Comparison of ENCODE assay signal across 15 mouse cellular contexts in the genomic region with DNA sequence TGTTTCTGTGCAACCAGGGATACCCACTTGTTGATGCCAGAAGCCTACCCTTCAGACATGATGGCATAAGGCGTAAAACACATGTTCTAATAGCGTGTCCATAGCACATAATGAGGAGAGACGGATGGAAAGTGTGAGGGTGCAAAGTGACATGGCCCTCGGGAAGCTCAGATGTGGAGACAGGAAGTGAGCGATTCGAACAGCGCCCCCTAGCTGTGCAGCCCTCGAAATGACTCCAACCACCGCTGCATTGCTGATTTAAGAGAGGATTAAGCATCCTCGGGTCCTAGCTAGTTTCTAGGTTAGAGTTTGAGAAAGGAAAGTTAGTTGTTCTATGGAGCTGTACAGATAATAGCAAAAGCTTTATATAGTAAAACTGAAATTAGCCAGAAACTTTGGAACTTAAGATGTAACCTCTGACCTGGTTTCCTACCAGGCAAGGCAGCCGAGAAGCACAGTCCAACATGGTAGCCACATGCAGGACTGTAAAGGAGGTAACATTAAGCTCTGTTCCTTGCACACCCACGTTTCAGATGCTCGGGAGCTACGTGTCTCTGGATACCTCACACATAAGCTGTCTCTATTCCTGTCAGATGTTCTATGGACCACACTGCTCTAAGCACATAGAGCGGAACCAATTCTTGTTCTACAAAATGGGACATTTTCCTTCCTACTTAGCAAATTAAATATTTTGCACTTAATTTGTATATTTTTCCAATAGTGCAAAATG.
DNase-seq lines count a peak whose midpoint lies in the region; ATAC-seq and TF ChIP-seq lines count a peak whose summit lies in the region.
"Had no signal": no experiment of that assay in that cellular context is flagged by ENCODE, and none has a peak within 500 bp of the region (broad histone marks: within the 10 kb centered on the region; RNA-seq: fewer than 3 reads in every experiment).

No protein-coding gene starts in this region.

- in situ Hi-C loops in ES-E14 (cut with MboI; ENCODE audit: low sequenced_read_pairs in 2 of 2, unreplicated experiment in 2 of 2) = no loop called here

- peak; percentile 44 for TF ChIP-seq CTCF in gastrocnemius, adult 2 months (IDR thresholded peaks at IDR 0.05)
- peak; percentile 41; the same call in 1 of the 2 replicates for TF ChIP-seq CTCF in lung, adult 2 months (IDR thresholded peaks at IDR 0.05; ENCODE audit: insufficient read depth, low read length)

- no peak overlapping the region for H3K27ac ChIP-seq in gastrocnemius, adult 2 months
- no peak overlapping the region for H3K27ac ChIP-seq in ES-E14 (ENCODE audit: insufficient read depth, low read depth, low read length, poor library complexity, severe bottlenecking)
- H3K27ac ChIP-seq: embryonic facial prominence, embryonic 13.5 days; hindbrain, embryonic 10.5 days; kidney, embryonic 15.5 days; limb, embryonic 13.5 days had no signal

- intact Hi-C loops in gastrocnemius, adult 2 months (cut with DNase I) = no loop called here
- intact Hi-C loops in gastrocnemius, postnatal 14 days (cut with DNase I; ENCODE audit: low total_unique reads) = no loop called here

- DNase-seq in gastrocnemius, adult 2 months = no peak
- no peak for DNase-seq in gastrocnemius, postnatal 14 days
- DNase-seq in lung, adult 2 months = no peak
- DNase-seq in lung, adult 18-20 months = no peak
- peak; percentile 26 for DNase-seq in ES-E14 (ENCODE audit: low read depth, low spot score)
- DNase-seq in ovary, adult 18-20 months (ENCODE audit: low spot score) = no peak
- DNase-seq in cerebellum, adult 8-10 months = no peak
- DNase-seq: cerebellum, adult 9-11 months; spleen, adult 18-20 months; thymus, postnatal 25 days had no signal

- no peak overlapping the region for H3K9ac ChIP-seq in ES-E14 (ENCODE audit: insufficient read depth, low read depth, low read length, poor library complexity, severe bottlenecking)
- H3K9ac ChIP-seq: embryonic facial prominence, embryonic 13.5 days; kidney, embryonic 15.5 days; limb, embryonic 13.5 days had no signal

- no peak overlapping the region for H3K4me3 ChIP-seq in gastrocnemius, adult 2 months
- H3K4me3 ChIP-seq in lung, adult 2 months (replicated peaks; ENCODE audit: extremely low read depth, low read depth, low read length) = no peak overlapping the region
- no peak overlapping the region for H3K4me3 ChIP-seq in ES-E14 (ENCODE audit: insufficient read depth in 1 of 2, low read depth in 1 of 2, low read length in 2 of 2, poor library complexity in 1 of 2, severe bottlenecking in 1 of 2)
- H3K4me3 ChIP-seq: embryonic facial prominence, embryonic 13.5 days; hindbrain, embryonic 10.5 days; kidney, embryonic 15.5 days; limb, embryonic 13.5 days had no signal

- 87% methylated on average over 15 of the region's 15 CpGs for WGBS in lung, adult 2 months

- no peaks in the 10 kb centered on the region for H3K9me3 ChIP-seq in ES-E14 (ENCODE audit: control insufficient read depth, insufficient read depth, low read depth, low read length)
- H3K9me3 ChIP-seq: embryonic facial prominence, embryonic 13.5 days; hindbrain, embryonic 10.5 days; kidney, embryonic 15.5 days; limb, embryonic 13.5 days had no signal

- no peaks in the 10 kb centered on the region for H3K4me1 ChIP-seq in lung, adult 2 months (ENCODE audit: control insufficient read depth, insufficient read depth, low read length)
- no peaks in the 10 kb centered on the region for H3K4me1 ChIP-seq in ES-E14 (ENCODE audit: control insufficient read depth in 2 of 2, insufficient read depth in 2 of 2, low read length in 2 of 2, poor library complexity in 1 of 2)
- H3K4me1 ChIP-seq: embryonic facial prominence, embryonic 13.5 days; hindbrain, embryonic 10.5 days; kidney, embryonic 15.5 days; limb, embryonic 13.5 days had no signal

- ATAC-seq in megakaryocyte progenitor cell, adult 5-6 weeks (replicated peaks; ENCODE audit: poor library complexity) = peak; percentile 40; the same call in 1 of the 2 replicates

- H3K36me3 ChIP-seq in ES-E14 (ENCODE audit: control insufficient read depth, insufficient read depth, low read length, poor library complexity, severe bottlenecking) = no peaks in the 10 kb centered on the region; the same call in 1 of the 2 replicates

- TF ChIP-seq POLR2A in lung, adult 2 months (IDR thresholded peaks at IDR 0.05; ENCODE audit: borderline replicate concordance, extremely low read depth, low read depth, low read length) = no peak

TF ChIP-seq in ES-E14, 5 proteins besides CTCF, POLR2A, EP300 and RAD21:
- TF ChIP-seq ZC3H11A (IDR thresholded peaks at IDR 0.05; ENCODE audit: borderline replicate concordance, low read depth, low read length) (no peak), HCFC1 (IDR thresholded peaks at IDR 0.05; ENCODE audit: borderline replicate concordance, insufficient read depth, low read length) (no peak), CHD2 (IDR thresholded peaks at IDR 0.05; ENCODE audit: low read depth, low read length) (no peak), ZNF384 (IDR thresholded peaks at IDR 0.05; ENCODE audit: low read depth, low read length) (no peak), MAFK (IDR thresholded peaks at IDR 0.05; ENCODE audit: insufficient read depth, low read depth, low read length) (no peak)
